Mouse (Mus musculus): ENCODE measurements around the gene Btg1. TPM values are rescaled to one million over a fixed set of nuclear protein-coding genes. Genes with fewer than 3 reads are reported as not detected.

The Btg1 gene
- polyA plus RNA-seq, 1 experiment from 2014 or later, result 69.5 TPM

DNA sequence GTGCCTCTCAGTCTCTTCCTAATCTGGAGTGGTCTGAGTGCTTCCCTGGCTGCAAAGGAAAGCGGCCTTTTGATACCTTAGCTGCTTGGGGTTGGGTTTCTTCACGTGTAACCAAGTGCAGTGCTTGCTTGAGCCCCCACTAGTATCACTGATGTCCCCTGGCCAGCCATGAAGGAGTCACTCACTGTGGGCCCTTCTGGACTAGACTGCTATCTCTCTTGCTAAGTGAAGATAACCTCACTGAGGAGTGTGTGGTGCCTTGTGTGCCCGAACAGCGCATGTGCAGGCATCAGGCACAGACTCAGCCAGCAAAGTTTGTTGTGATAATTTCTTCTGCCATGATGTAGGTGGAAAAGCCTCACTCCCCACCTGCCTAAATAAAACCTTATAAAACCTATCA is 8.9 kb downstream of the Btg1 start:
- peaks cover 52% of the 10 kb centered on the region for H3K4me1 ChIP-seq
- ATAC-seq (ENCODE audit: low FRiP score, low read depth), result no peak
- H3K4me2 ChIP-seq (replicated peaks), result peak overlapping the region; percentile 37; the same call in 1 of the 2 replicates
- 77% methylated on average over 4 of the region's 4 CpGs for WGBS
- no peak overlapping the region for H3K4me3 ChIP-seq
- no peaks in the 10 kb centered on the region for H3K9me3 ChIP-seq
- no peaks in the 10 kb centered on the region for H3K27me3 ChIP-seq (replicated peaks)
- no peak overlapping the region for H3K9ac ChIP-seq
- peaks cover 32% of the 10 kb centered on the region for H3K36me3 ChIP-seq
- H3K27ac ChIP-seq, result no peak overlapping the region

DNA sequence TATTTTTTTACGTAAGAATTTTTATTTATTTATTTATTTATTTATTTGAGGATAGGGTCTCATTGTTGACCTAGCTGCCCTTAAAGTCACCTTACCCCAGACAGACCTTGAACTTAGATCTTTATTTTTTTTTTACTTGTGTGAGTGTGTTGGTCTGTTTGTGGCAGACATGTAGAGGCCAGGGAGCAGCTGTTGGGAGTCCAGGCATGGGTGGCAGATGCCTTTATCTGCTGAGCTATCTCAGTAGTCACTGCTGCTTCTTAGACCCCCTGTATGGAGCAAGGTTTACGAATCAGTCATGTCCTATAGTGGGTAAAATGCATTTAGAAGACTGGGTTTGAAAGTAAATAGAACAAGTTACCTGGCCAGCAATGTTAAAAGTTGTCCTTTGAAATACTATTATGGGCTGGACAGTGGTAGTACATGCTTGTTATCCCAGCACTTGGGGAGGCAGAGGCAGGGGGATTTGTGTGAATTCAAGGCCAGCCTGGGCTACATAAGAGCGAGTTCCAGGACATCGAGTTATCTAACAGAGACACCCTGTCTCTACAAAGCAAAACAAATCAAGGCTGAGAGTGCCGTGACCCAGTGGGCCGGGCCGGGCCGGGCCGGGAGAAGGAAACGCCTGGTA is 9.4 kb downstream of the Btg1 start:
- Histone ChIP-seq H3K4me1 (peaks cover 55% of the 10 kb centered on the region), H3K27me3 (replicated peaks) (no peaks in the 10 kb centered on the region), H3K9ac (no peak overlapping the region), H3K27ac (no peak overlapping the region), H3K4me2 (replicated peaks) (no peak overlapping the region), H3K36me3 (peaks cover 28% of the 10 kb centered on the region), H3K9me3 (no peaks in the 10 kb centered on the region), H3K4me3 (no peak overlapping the region)
- ATAC-seq (ENCODE audit: low FRiP score, low read depth), result no peak
- WGBS, result 94% methylated on average over 10 of the region's 10 CpGs

DNA sequence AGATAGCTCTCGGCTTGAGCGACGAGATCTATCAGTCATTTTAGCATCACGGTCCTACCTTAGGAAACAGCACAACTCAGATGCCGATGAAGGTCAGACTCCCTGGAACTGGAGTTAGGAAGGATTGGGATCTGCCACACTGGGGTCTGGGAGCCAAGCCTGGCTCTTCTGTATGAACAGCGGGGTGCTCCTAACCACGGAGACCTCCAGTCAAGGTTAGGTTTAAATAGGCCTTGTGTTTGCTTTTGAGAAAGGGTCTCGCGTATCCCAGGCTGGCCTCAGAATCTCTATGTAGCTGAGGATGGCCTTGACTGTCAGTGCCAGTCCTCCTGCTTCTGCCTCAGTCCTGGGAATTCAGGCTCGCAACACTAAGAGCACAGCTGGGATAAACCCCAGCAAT is 10.5 kb downstream of the Btg1 start:
- Histone ChIP-seq H3K27ac (no peak overlapping the region), H3K27me3 (replicated peaks) (no peaks in the 10 kb centered on the region), H3K36me3 (peaks cover 22% of the 10 kb centered on the region), H3K9me3 (no peaks in the 10 kb centered on the region), H3K4me2 (replicated peaks) (no peak overlapping the region), H3K4me3 (no peak overlapping the region), H3K4me1 (peaks cover 45% of the 10 kb centered on the region; the same call in 1 of the 2 replicates), H3K9ac (no peak overlapping the region)
- no peak for ATAC-seq (ENCODE audit: low FRiP score, low read depth)
- 96% methylated on average over 10 of the region's 10 CpGs for WGBS

DNA sequence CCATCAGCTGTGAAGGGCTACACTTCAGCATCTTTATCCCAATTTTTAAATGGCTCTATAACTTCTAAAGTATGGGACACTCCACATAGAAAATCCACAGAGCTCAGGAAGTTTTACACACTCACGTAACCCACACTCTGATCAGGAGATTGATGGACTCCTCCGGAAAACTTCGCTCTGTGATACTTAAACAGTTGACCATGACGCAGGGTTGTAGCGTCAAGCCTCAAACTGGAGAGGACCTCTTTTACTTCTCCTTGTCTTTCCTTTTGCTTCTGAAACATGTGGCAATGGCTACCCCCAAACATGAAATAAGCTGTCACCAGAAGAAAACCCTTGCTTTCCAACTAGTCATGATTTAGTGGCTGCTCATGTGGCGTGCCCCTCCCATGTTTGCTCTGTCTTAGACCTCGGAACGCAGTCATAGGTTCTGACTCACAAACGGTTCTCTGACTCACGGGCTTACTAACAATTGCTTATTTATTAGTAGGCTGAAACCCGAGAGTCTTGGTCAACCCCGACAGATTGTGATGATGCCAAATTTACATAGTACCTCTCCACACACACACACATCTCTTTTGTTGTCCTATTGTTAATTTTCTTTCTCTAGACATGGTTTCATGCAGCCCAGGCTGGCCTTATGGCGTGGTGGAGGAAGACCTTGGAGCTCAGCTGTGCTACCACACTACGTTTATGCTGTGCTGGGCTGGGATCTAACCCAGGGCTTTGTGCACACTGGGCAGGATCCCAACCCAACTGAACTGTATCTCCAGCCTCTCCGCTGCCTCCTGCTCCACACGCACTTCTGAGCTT is 11.5 kb downstream of the Btg1 start:
- Histone ChIP-seq H3K27me3 (replicated peaks) (no peaks in the 10 kb centered on the region), H3K4me3 (no peak overlapping the region), H3K4me1 (peaks cover 37% of the 10 kb centered on the region; the same call in 1 of the 2 replicates), H3K9me3 (no peaks in the 10 kb centered on the region), H3K9ac (no peak overlapping the region), H3K27ac (no peak overlapping the region), H3K4me2 (replicated peaks) (no peak overlapping the region), H3K36me3 (peaks cover 22% of the 10 kb centered on the region)
- ATAC-seq (ENCODE audit: low FRiP score, low read depth), result no peak
- 84% methylated on average over 16 of the region's 16 CpGs for WGBS

DNA sequence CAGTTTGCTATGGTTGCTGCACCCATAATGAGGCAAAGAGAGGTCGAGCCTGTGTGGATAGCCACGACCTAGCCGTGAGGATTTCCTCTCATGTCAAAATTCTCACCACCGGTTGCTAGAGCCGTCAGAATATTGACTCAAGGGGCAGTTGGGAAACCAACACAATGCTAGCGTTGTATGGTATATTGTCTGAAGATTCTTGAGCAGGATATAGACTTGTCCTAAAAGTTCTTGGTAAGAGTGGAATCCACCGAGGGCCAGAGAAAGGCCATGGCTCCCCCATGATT is 12.1 kb downstream of the Btg1 start:
- Histone ChIP-seq H3K27me3 (replicated peaks) (no peaks in the 10 kb centered on the region), H3K4me1 (peaks cover 32% of the 10 kb centered on the region; the same call in 1 of the 2 replicates), H3K4me3 (no peak overlapping the region), H3K4me2 (replicated peaks) (no peak overlapping the region), H3K9me3 (no peaks in the 10 kb centered on the region), H3K9ac (no peak overlapping the region), H3K27ac (no peak overlapping the region), H3K36me3 (peaks cover 20% of the 10 kb centered on the region)
- WGBS, result 95% methylated on average over 7 of the region's 7 CpGs
- no peak for ATAC-seq (ENCODE audit: low FRiP score, low read depth)

DNA sequence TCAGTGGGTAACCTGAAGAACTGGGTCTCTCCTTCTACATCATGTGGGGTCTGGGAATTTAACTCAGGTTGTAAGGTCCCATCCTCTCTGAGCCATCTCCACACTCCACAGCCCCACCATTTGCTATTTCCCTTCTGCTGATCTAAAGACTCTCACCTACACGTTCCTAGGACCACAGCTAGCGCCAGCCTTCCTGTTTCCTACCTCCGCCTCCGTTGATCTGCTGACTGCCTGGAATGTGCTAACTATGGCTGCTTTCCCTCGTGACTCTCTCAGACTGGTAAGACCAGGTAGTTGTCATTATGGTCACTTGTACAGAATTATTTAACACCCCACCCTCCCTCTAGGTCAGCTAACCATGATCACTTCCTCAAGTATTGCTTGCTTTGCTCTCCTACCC is 13.3 kb downstream of the Btg1 start:
- Histone ChIP-seq H3K27me3 (replicated peaks) (no peaks in the 10 kb centered on the region), H3K36me3 (peaks cover 20% of the 10 kb centered on the region), H3K27ac (no peak overlapping the region), H3K9me3 (no peaks in the 10 kb centered on the region), H3K4me1 (peaks cover 28% of the 10 kb centered on the region), H3K9ac (no peak overlapping the region), H3K4me2 (replicated peaks) (no peak overlapping the region), H3K4me3 (no peak overlapping the region)
- ATAC-seq (ENCODE audit: low FRiP score, low read depth), result no peak
- WGBS, result 88% methylated on average over 5 of the region's 5 CpGs

DNA sequence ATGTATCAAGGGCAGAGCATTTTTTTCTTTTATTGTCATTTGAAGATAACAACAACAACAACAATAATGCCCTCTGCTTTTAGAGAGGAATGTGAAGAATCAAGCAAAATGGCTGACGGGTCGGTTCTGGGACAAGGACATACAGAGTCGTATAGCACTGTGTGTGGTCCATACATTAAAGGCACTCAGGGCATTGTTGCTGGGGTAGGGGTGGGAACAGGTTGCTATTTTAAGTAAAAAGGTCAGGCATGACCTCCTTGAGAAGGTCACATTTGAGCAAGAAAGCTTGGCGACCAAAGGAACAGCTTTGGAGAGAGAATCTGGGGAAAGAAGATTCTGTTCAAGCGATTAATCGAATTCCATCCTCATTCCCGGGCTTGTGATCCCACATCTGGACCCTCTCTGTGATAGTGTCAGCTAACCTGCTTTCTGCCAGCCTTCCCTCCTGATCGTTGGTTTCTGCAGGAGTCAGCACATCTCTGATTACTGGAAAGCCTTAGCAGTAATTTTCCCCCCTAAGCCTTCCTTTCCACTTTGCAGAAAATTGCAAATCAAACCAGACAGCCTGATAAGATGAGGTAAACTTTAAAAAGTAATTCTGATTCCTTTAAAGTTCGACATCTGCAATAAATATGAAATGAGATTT is 14.4 kb downstream of the Btg1 start:
- WGBS, result 53% methylated on average over 9 of the region's 9 CpGs
- Histone ChIP-seq H3K4me2 (replicated peaks) (no peak overlapping the region), H3K36me3 (peaks cover 20% of the 10 kb centered on the region), H3K27me3 (replicated peaks) (no peaks in the 10 kb centered on the region), H3K9me3 (no peaks in the 10 kb centered on the region), H3K9ac (no peak overlapping the region), H3K4me3 (no peak overlapping the region), H3K4me1 (peaks cover 23% of the 10 kb centered on the region), H3K27ac (no peak overlapping the region)
- no peak for ATAC-seq (ENCODE audit: low FRiP score, low read depth)

DNA sequence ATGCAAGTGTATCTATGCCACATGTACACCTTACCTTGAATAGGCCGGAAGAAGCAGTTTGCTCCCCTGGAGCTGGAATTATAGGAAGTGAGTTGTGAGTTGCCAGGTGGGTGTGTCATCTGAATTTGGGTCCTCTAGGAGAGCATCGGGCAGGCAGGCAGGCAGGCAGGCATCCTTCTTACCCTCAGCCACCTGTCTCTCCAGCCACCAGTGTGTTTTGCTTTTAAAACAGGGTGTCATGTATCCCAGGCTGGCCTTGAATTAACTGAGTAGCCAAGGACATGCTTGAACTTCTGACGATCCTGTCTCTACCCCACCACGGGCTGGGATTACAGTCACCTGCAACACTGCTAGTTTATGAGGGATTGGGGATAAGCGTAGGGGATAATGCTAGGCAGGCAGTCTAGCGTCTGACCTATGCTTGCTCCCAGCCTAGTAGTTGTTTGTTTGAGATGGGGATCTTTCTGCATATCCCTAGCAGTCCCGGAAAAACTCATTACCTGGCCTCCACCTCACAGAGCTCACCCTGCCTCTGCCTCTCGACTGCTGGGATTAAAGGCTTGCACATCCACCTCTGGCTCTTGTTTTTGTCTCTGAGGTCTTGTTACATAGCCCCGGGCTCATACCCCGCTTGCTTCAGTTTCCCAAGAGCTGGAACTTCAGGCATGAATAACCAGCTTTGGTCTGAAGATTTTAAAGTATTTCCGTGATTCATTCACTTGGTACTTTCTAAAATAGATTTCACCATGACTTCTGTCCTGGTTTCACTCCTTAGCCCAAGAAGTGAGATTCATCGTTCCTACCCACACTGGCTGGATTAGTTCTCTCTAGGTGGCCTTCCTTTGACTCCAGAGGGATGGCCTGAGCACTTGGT is 15.7 kb downstream of the Btg1 start:
- ATAC-seq (ENCODE audit: low FRiP score, low read depth), result no peak
- Histone ChIP-seq H3K27me3 (replicated peaks) (no peaks in the 10 kb centered on the region), H3K4me2 (replicated peaks) (no peak overlapping the region), H3K9me3 (no peaks in the 10 kb centered on the region), H3K4me1 (peaks cover 21% of the 10 kb centered on the region), H3K36me3 (peaks cover 18% of the 10 kb centered on the region), H3K4me3 (no peak overlapping the region), H3K9ac (no peak overlapping the region), H3K27ac (no peak overlapping the region)
- WGBS, result 79% methylated on average over 12 of the region's 12 CpGs

DNA sequence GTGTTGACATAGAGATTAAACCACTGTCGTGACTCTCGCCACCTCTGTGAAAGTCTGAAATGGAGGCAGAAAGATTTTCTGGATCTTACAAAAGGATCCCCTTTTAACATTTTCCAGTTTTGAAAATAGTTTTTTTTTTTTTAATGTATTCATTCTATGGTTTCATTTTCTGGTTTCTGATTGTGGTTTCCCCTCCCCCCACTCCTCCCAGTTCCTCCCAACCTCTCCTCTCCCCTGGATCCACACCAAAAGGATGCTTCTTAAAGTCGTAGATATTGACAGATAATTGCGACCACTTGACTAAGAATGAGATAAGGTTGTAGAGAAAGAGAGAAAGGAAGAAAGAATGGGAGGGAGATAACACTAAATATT is 16.3 kb downstream of the Btg1 start:
- no peak overlapping the region for H3K4me2 ChIP-seq (replicated peaks)
- no peak overlapping the region for H3K27ac ChIP-seq
- peaks cover 21% of the 10 kb centered on the region for H3K4me1 ChIP-seq
- peaks cover 18% of the 10 kb centered on the region for H3K36me3 ChIP-seq
- no peak for ATAC-seq (ENCODE audit: low FRiP score, low read depth)
- H3K9ac ChIP-seq, result no peak overlapping the region
- no peaks in the 10 kb centered on the region for H3K27me3 ChIP-seq (replicated peaks)
- no peak overlapping the region for H3K4me3 ChIP-seq
- no peaks in the 10 kb centered on the region for H3K9me3 ChIP-seq
- WGBS, result 77% methylated on average over 4 of the region's 4 CpGs

DNA sequence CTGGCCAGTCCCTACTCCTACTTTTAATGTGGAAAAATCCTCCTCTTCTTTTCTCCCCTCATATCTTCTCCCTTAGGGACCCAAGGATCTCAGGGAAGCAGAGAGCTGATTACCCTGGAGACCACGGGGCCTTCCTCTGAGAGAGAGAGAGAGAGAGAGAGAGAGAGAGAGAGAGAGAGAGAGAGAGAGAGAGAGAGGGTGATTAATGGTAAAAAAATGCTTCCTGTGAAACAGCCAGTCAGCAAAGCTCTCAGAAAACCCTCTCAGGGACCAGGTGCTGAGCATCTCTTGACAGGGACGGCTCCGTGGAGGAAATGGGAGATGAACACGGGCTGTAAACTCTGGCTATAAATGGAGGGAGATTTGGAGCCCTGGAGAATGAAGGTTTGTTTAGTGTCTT is 18.7 kb downstream of the Btg1 start:
- H3K4me1 ChIP-seq, result peaks cover 15% of the 10 kb centered on the region
- H3K9me3 ChIP-seq, result no peaks in the 10 kb centered on the region
- H3K4me3 ChIP-seq, result no peak overlapping the region
- no peaks in the 10 kb centered on the region for H3K27me3 ChIP-seq (replicated peaks)
- no peak for ATAC-seq (ENCODE audit: low FRiP score, low read depth)
- no peak overlapping the region for H3K9ac ChIP-seq
- H3K27ac ChIP-seq, result no peak overlapping the region; the same call in 1 of the 2 replicates
- WGBS, result 18% methylated on average over 4 of the region's 4 CpGs
- peaks cover 11% of the 10 kb centered on the region for H3K36me3 ChIP-seq
- no peak overlapping the region for H3K4me2 ChIP-seq (replicated peaks)

DNA sequence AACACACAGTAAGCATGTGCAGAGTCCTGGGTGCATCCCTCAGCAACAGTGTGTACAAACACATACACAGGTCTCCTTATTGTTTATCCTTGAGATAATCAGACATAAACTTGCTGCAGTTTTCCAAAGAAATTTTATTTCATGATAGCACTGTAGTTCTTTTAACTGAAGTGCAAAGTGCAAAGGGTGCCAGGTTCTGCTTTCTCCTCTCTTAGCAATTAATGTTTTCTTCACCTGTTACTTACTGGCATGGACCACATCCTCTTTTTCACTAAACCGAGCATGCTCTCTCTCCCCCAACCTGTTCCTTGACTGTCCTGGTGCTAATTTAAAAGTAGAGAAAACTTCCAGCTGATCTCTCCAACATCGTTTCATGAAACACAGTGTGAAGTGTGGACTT is 21.7 kb downstream of the Btg1 start:
- ATAC-seq (ENCODE audit: low FRiP score, low read depth), result no peak
- no peaks in the 10 kb centered on the region for H3K27me3 ChIP-seq (replicated peaks)
- peaks cover 6% of the 10 kb centered on the region for H3K36me3 ChIP-seq
- no peak overlapping the region for H3K4me2 ChIP-seq (replicated peaks)
- H3K27ac ChIP-seq, result no peak overlapping the region
- no peaks in the 10 kb centered on the region for H3K9me3 ChIP-seq
- no peak overlapping the region for H3K9ac ChIP-seq
- no peak overlapping the region for H3K4me3 ChIP-seq
- H3K4me1 ChIP-seq, result peaks cover 10% of the 10 kb centered on the region
- WGBS, result 91% methylated on average over 2 of the region's 2 CpGs

DNA sequence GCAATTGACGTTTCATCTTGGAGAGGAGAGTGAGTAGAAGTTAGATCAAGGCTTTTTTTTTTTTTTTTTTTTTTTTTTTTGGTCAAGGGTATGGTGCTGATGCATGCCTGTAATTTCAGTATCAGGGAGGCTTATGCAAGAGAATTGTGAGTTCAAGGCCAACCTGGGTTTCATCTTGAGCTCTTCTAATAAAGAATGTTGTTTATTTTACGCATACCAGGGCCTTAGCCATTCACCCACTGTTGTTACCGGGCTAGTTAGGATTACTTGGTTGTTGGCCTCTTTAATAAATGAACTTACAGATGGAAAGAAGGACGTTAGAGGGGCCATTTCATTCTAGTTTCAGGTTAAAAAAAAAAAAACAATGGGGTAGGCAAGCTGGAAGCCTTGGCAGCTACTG is 25.2 kb downstream of the Btg1 start:
- no peak overlapping the region for H3K4me2 ChIP-seq (replicated peaks)
- peaks cover 6% of the 10 kb centered on the region for H3K36me3 ChIP-seq
- H3K4me1 ChIP-seq, result peaks cover 10% of the 10 kb centered on the region
- no peak overlapping the region for H3K9ac ChIP-seq
- no peak overlapping the region for H3K27ac ChIP-seq
- ATAC-seq (ENCODE audit: low FRiP score, low read depth), result no peak
- no peak overlapping the region for H3K4me3 ChIP-seq
- 80% methylated on average over 4 of the region's 4 CpGs for WGBS
- no peaks in the 10 kb centered on the region for H3K9me3 ChIP-seq
- no peaks in the 10 kb centered on the region for H3K27me3 ChIP-seq (replicated peaks)

Measured in neural tube, embryonic 12.5 days (tissue).